Mouse (Mus musculus) heart, embryonic 11.5 days (tissue): ENCODE data around the gene Nmi. TPM values are rescaled to one million over a fixed set of nuclear protein-coding genes. Genes with fewer than 3 reads are reported as not detected.
A peak's percentile ranks its signal among the peaks of the same experiment; 100 is the strongest.

Source experiments
- ATAC-seq: fragments of 200-750 bp; cut with Nextera tagmentation; replicated peaks from 2 replicates; pipeline ENCODE4 v1.8.0; 2017; ENCODE audit warnings: moderate library complexity; ENCODE audit not compliant: insufficient number of reproducible peaks, low FRiP score, low TSS enrichment
- H3K27ac ChIP-seq: fragments of 300-500 bp; sonication (generic); 2 replicates; pipeline ENCODE4 v1.5.1; 2014; ENCODE audit warnings: mild to moderate bottlenecking, low read depth, low read length
- H3K27me3 ChIP-seq: fragments of 300-500 bp; sonication (generic); 2 replicates; pipeline ENCODE4 v1.6.1; 2014; ENCODE audit warnings: mild to moderate bottlenecking, low read length, mixed read lengths; ENCODE audit not compliant: control insufficient read depth, insufficient read depth
- H3K36me3 ChIP-seq: fragments of 300-500 bp; sonication (generic); 2 replicates; pipeline ENCODE4 v1.6.1; 2014; ENCODE audit warnings: mild to moderate bottlenecking, low read length, moderate library complexity, mixed read lengths; ENCODE audit not compliant: control insufficient read depth, insufficient read depth
- H3K4me1 ChIP-seq: fragments of 300-500 bp; sonication (generic); 2 replicates; pipeline ENCODE4 v1.6.1; 2014; ENCODE audit warnings: low read length; ENCODE audit not compliant: control insufficient read depth, insufficient read depth
- H3K4me2 ChIP-seq: fragments of 300-500 bp; sonication (generic); 2 replicates; pipeline ENCODE4 v1.6.1; 2014; ENCODE audit warnings: mild to moderate bottlenecking, moderate library complexity
- H3K4me3 ChIP-seq: fragments of 300-500 bp; sonication (generic); 2 replicates; pipeline ENCODE4 v1.5.1; 2014; ENCODE audit warnings: low read depth, low read length
- H3K9ac ChIP-seq: fragments of 300-500 bp; sonication (generic); 2 replicates; pipeline ENCODE4 v1.6.1; 2014; ENCODE audit warnings: mild to moderate bottlenecking, low read depth, low read length, moderate library complexity
- H3K9me3 ChIP-seq: fragments of 300-500 bp; sonication (generic); replicated peaks from 2 replicates; pipeline ENCODE4 v1.6.1; 2016; ENCODE audit warnings: low read length; ENCODE audit not compliant: control insufficient read depth
- WGBS: fragments of 180-500 bp; shearing (Covaris S2); extraction: QIAGEN DNeasy Blood & Tissue Kit; methylation state at CpG from one replicate; pipeline ENCODE4 v1.1.7; 2014; ENCODE audit not compliant: insufficient replicate concordance; 5-methylcytosine and 5-hydroxymethylcytosine counted together
- polyA plus RNA-seq: library from polyadenylated mRNA; unstranded; fragments of >200 nt; fragmentation: Nextera tagmentation; extraction: Ambion mirVana; gene quantifications from 2 replicates; pipeline ENCODE4 v1.2.1, GENCODE M21; 2014

Nmi gene
- polyA plus RNA-seq, 1 experiment from 2014 or later, result 12.6 TPM

DNA sequence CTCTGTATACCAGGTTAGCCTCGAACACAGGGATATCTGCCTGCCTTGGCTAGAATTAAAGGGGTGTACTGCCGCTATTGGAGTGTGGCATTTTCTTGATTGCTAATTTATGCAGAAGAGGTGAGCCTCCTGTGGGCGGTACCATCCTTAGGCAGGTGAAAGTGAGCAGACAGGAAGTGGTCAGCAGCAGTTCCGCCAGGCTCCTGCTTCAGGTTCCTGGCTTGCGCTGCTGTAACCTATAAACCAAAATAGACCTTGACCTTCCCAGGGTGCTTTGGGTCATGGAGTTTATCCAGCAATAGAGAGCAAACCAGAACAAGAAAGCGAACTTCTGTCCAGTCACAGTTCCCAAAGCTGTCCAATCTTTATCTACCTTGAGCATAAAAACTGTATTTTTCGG is 37.4 kb downstream of the Nmi start:
- Histone ChIP-seq H3K9ac (no peak overlapping the region), H3K27me3 (0 out of 2 replicates have a peak, but pooled peaks cover 2% of the 10 kb centered on the region), H3K36me3 (no peaks in the 10 kb centered on the region), H3K4me3 (no peak overlapping the region), H3K27ac (no peak overlapping the region), H3K4me2 (no peak overlapping the region), H3K9me3 (no peaks in the 10 kb centered on the region), H3K4me1 (no peaks in the 10 kb centered on the region; the same call in 1 of the 2 replicates)
- WGBS, result 86% methylated on average over 7 of the region's 7 CpGs
- ATAC-seq, result no peak

DNA sequence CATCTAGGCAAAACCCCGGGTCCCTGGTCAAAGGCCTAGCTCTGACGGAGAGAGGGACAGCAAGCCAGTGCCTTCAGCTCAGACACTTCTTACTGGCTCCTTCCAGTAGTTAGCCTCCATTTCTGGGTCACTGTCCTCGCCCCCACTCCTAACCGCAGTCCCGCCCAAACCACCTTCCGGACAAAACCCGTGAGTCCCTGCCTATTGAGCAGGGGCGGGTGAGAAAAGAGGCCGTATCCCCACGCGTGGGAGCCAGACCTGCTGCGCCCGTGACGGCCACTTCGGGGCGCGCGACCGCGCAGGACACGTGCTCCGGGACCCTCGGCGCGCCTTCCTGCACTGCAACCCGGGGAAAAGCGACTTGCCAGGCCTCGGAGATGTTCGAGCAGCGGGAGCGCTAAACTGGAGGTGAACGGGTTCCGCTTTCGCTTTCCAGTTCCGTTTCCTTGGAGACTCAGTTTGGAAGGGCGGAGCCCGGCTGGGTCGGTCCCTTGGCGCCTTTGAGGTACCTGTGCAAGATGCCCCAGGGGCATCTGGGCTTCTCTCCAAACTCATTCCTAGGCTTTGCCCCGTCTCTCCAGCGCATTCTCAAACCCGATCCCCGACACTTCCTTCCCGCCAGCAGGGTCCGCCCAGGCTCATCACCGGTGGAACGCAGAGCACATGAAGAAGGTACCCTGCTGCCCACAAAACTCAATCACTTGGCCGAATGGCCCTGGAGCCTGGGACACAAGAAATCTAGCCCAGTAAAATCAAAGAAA is 38.5 kb downstream of the Nmi start, which contains the start of gene Rbm43:
TSS of gene Rbm43 (minus strand) at position 590 of the 761 bp plus-strand sequence.
- no peaks in the 10 kb centered on the region; the same call in 1 of the 2 replicates for H3K4me1 ChIP-seq
- no peaks in the 10 kb centered on the region for H3K9me3 ChIP-seq
- WGBS, result 1% methylated on average over 48 of the region's 48 CpGs
- H3K4me3 ChIP-seq, result peak within 1 kb of the TSS; percentile 44
- ATAC-seq, result peak; percentile 27; the same call in 1 of the 2 replicates
- H3K27ac ChIP-seq, result peak within 1 kb of the TSS; percentile 51; the same call in 1 of the 2 replicates
- peak within 1 kb of the TSS; percentile 81 for H3K9ac ChIP-seq
- 0 out of 2 replicates have a peak, but pooled peaks cover 2% of the 10 kb centered on the region for H3K27me3 ChIP-seq
- H3K36me3 ChIP-seq, result 0 out of 2 replicates have a peak, but pooled peaks cover 2% of the 10 kb centered on the region
- peak within 1 kb of the TSS; percentile 88 for H3K4me2 ChIP-seq

DNA sequence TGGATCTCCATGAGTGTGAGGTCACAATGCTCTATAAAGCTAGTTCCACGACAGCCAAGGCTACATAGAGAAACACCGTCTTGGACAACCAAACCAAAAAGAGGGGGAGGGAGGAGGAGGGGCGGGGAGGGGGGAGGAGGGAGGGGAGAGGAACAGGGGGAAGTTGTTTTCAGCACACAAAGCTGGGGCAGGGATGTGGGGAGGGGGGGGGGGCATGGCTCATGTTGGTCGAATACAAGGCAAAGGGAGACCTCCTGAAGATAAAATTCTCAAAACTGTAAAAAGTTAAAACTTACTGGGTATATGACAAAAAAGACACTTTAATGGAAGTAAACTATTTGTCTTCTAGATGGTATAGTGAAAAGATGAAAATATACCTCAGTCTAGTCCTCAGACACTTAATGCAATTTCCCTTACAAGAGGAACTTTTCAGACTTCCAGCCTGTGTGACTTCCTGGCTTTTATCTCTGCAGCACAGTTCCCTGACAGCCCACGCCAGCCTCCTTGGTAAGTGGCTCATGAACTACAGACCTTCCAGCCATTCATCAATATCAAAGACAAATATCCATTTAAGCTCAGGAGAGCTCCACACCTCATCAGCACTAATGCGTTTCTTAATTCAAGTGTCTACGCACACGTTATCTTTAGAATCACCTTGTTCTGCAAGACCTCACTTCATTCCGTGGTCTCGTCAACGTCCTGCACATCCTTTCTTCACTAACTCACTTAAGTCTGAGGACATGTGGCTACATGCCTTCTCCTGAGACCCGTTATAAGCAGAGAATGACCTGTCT is 39.8 kb downstream of the Nmi start:
- Histone ChIP-seq H3K27me3 (0 out of 2 replicates have a peak, but pooled peaks cover 2% of the 10 kb centered on the region), H3K36me3 (0 out of 2 replicates have a peak, but pooled peaks cover 2% of the 10 kb centered on the region), H3K9me3 (no peaks in the 10 kb centered on the region), H3K9ac (0 out of 2 replicates have a peak overlapping the region, but pooled peaks have one; percentile 46), H3K4me3 (peak overlapping the region; percentile 44), H3K27ac (peak overlapping the region; percentile 29; the same call in 1 of the 2 replicates), H3K4me2 (peak overlapping the region; percentile 88), H3K4me1 (no peaks in the 10 kb centered on the region; the same call in 1 of the 2 replicates)
- no peak for ATAC-seq
- WGBS, result 32% methylated on average over 11 of the region's 12 CpGs

DNA sequence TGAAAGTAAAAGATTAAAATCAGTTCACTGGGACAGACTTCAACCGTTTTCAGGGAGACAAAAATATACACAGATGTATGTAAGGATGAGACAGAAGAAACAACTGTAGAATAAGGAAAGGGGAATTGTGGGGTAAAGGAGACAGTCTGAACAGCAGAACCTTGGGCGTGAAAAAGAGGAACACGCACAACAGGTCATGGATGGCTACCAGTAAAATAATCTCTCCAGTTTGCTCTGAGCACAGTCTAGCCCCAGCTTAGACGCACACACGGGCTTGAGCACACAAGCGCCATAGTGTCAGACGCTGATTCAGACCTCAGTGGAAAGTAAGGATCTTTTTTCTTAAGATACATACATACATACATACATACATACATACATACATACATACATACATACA is 42.1 kb downstream of the Nmi start:
- 88% methylated on average over 7 of the region's 7 CpGs for WGBS
- no peak overlapping the region for H3K4me2 ChIP-seq
- H3K4me1 ChIP-seq, result no peaks in the 10 kb centered on the region; the same call in 1 of the 2 replicates
- no peak overlapping the region for H3K4me3 ChIP-seq
- no peaks in the 10 kb centered on the region for H3K9me3 ChIP-seq
- 0 out of 2 replicates have a peak, but pooled peaks cover 2% of the 10 kb centered on the region for H3K27me3 ChIP-seq
- 0 out of 2 replicates have a peak, but pooled peaks cover 2% of the 10 kb centered on the region for H3K36me3 ChIP-seq
- ATAC-seq, result no peak
- no peak overlapping the region for H3K27ac ChIP-seq
- no peak overlapping the region for H3K9ac ChIP-seq

DNA sequence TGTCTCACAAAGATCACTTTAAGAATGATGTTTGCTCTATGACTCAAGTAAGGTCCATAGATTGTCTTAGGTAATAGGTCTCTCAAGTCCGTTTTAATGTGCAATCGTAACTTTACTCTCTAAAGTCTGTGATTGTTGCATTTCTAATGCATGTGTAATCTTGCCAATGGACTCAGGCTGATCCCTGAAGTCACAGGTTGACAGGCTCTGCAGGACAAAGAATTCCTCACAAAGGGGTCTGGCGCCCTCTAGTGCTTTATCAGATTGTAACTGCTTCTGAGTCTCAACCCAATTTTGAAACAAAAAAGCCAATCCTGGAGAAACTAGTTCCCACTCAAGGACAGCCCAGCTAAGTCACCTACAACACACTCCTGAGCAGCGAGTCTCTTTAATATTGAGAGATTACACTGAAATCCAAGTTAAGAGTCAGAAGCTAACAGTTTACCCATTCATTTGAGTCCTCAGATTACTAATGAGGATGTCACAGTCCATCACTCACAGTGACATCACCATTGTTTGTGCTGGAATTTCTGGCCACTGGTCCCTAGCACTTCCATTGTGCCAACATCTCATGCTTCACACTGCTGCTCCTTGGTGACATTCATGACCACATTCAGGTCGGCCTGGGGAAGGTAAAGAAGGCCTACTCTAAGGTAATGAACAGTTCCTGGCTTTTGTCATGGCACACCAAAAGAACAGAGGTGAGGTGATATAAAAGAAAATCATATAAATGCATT is 58.2 kb downstream of the Nmi start:
- no peaks in the 10 kb centered on the region for H3K27me3 ChIP-seq
- ATAC-seq, result no peak
- no peak overlapping the region for H3K27ac ChIP-seq
- no peak overlapping the region for H3K4me2 ChIP-seq
- no peak overlapping the region for H3K9ac ChIP-seq
- peaks cover 6% of the 10 kb centered on the region; the same call in 1 of the 2 replicates for H3K4me1 ChIP-seq
- WGBS, result 18% methylated on average over 5 of the region's 5 CpGs
- no peaks in the 10 kb centered on the region for H3K9me3 ChIP-seq
- no peak overlapping the region for H3K4me3 ChIP-seq
- no peaks in the 10 kb centered on the region for H3K36me3 ChIP-seq

DNA sequence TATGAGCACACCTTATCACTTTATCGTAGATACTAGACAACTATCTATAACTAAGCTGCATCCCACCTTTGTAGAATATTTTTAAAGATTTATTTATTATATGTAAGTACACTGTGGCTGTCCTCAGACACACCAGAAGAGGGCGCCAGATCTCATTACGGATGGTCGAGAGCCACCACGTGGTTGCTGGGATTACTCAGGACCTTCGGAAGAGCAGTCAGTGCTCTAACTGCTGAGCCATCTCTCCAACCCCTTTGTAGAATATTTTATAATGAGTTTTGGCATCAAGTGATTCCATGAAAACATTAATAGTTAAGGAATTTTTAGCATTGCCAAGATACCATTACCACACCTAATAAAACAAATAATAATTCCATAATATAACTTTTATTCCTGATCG is 58.8 kb downstream of the Nmi start:
- Histone ChIP-seq H3K36me3 (no peaks in the 10 kb centered on the region), H3K4me2 (no peak overlapping the region), H3K4me3 (no peak overlapping the region), H3K27me3 (no peaks in the 10 kb centered on the region), H3K9me3 (no peaks in the 10 kb centered on the region), H3K9ac (no peak overlapping the region), H3K4me1 (peaks cover 6% of the 10 kb centered on the region; the same call in 1 of the 2 replicates), H3K27ac (no peak overlapping the region)
- ATAC-seq, result no peak
- WGBS, result 56% methylated on average over 7 of the region's 7 CpGs

DNA sequence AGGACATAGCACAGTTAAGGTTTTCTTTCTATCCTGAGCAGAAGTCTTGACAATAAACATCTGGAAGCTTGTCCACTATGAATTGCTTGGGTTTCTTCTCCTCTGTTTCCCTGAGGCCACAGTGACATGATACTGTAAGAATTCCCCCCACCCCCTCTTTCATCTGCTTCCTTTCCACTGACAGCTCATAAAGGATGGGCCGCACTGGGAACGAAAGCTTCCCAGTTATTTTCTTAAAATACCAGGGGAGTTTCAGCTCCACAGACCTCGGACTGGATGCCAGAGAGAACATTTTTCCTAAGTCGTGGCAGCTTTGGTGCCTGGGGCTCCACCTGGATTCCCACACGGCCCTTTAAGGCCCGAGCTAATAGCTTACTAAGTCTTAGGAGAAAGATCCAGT is 60.6 kb downstream of the Nmi start:
- no peak overlapping the region for H3K4me2 ChIP-seq

DNA sequence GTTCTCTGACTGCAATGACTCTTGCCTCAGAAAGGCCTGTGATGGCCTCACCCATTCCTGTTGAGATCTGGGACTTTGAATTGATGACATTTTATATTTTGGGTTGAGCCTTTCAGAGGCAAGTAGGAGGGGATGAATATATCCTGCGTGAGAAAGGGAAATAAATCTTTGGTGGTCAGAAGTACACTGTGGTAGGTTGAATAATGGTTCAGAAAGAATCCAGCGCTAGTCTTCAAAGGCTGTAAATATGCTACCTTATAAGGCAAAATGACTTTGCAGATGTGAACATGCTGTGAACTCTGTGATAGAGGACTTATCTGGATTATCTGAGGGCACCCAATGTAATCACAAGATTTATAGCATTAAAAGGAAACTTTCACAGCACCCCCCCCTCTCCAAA is 61.4 kb downstream of the Nmi start:
- H3K27ac ChIP-seq, result peak overlapping the region; percentile 4; the same call in 1 of the 2 replicates
- no peak for ATAC-seq
- no peaks in the 10 kb centered on the region for H3K27me3 ChIP-seq
- H3K4me1 ChIP-seq, result peaks cover 6% of the 10 kb centered on the region; the same call in 1 of the 2 replicates
- H3K36me3 ChIP-seq, result no peaks in the 10 kb centered on the region
- 84% methylated on average over 2 of the region's 2 CpGs for WGBS
- no peak overlapping the region for H3K4me3 ChIP-seq
- H3K9ac ChIP-seq, result no peak overlapping the region
- H3K9me3 ChIP-seq, result no peaks in the 10 kb centered on the region
- no peak overlapping the region for H3K4me2 ChIP-seq

More for the DNA sequence above, 60.6 kb downstream of the Nmi start:
- Histone ChIP-seq H3K9me3 (no peaks in the 10 kb centered on the region), H3K9ac (no peak overlapping the region), H3K27me3 (no peaks in the 10 kb centered on the region), H3K4me3 (no peak overlapping the region), H3K27ac (peak overlapping the region; percentile 7; the same call in 1 of the 2 replicates), H3K36me3 (no peaks in the 10 kb centered on the region), H3K4me1 (peaks cover 6% of the 10 kb centered on the region; the same call in 1 of the 2 replicates)
- WGBS, result 24% methylated on average over 6 of the region's 6 CpGs
- no peak; the same call in 1 of the 2 replicates for ATAC-seq
